Mouse (Mus musculus) kidney, adult 9 months (tissue): ENCODE measurements around the gene Defa30.
"Not testable (repeated sequence)": the region's sequence is repeated elsewhere in the genome, so short reads cannot be mapped to it uniquely, and the experiment has no call there.

Experiments used
- DNase-seq: peaks from one replicate; pipeline ENCODE4 v3.0.0; 2022

Gene Defa30

GRCm38 (mm10) chr8:21134342-21134741 is at the start of gene Defa30:
Gene Defa30, plus strand, starts transcription at chr8:21134642.
- not testable (repeated sequence) for DNase-seq

DNA sequence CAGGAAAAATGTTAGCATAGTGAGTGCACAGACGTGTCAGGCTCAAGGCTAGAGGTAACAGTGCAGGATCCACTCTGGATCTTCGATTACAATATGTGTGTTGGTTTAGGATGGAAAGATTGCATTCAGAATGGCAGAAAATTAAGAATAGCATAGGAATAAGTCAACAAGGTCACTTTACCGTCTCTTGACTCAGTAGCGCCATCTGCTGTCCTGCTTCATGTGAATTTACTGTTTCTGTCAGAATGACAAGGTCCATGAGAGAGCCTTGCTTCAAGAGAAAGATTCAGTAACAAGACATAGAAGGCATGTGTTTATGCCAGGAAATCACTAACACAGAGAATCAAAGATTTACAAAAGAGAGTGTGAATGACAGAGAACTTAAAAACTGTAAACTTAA is 41.3 kb upstream of the Defa30 start:
- peak; percentile 18 for DNase-seq

- DNase-seq: not testable (repeated sequence)
Observed at GRCm38 (mm10) chr8:21095950-21096349, 38.5 kb upstream of the Defa30 start, which contains the start of gene Gm14851. Gene Gm14851, minus strand, starts transcription at chr8:21096050.

DNA sequence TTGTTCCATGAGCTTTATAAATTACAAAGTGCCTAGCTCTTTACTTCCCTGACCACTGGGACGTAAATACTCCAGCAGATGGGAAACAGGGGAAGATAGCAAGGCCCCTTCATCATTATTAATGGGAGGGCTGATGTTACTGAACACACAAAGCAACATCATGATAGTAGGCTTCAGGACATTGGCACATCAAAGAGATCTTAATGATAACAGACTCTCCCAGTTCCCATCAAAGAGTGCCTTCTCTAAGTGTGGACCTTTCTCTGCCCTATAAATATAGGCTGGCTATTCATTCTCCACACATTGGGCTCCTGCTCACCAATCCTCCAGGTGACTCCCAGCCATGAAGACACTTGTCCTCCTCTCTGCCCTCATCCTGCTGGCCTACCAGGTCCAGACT is 27.5 kb downstream of the Defa30 start, which contains the start of gene Defa22:
TSS of gene Defa22 (plus strand) at position 301 of the 400 bp plus-strand sequence.
- DNase-seq: not testable (repeated sequence)
